In genomic region chr7:17056601-17057523, GRCm38 (mm10) we compare ENCODE assay signal across 9 mouse cellular contexts. TPM values are rescaled to one million over a fixed set of nuclear protein-coding genes. Genes with fewer than 3 reads are reported as not detected.
DNase-seq lines count a peak whose midpoint lies in the region; ATAC-seq and TF ChIP-seq lines count a peak whose summit lies in the region.
"Had no signal": no experiment of that assay in that cellular context is flagged by ENCODE, and none has a peak within 500 bp of the region (broad histone marks: within the 10 kb centered on the region; RNA-seq: fewer than 3 reads in every experiment).

No protein-coding gene starts in this region.

- ATAC-seq in forebrain, embryonic 15.5 days (replicated peaks) = peak; percentile 9
- peak; percentile 34 for ATAC-seq in intestine, embryonic 15.5 days

- no peak for DNase-seq in kidney, adult 2 months
- no peak for DNase-seq in kidney, adult 9 months
- peak; percentile 50 to 60 for DNase-seq in lung, adult 18-20 months
- peak; percentile 46 for DNase-seq in retina, embryonic 14.5 days (ENCODE audit: low spot score)
- no peak for DNase-seq in testis, postnatal 10 days (ENCODE audit: low spot score)

- H3K9ac ChIP-seq in forebrain, embryonic 15.5 days (replicated peaks) = peak overlapping the region; percentile 44
- peak overlapping the region; percentile 54 for H3K9ac ChIP-seq in intestine, embryonic 15.5 days

- H3K27ac ChIP-seq in kidney, adult 2 months (ENCODE audit: insufficient read depth, low read depth, low read length) = peak overlapping the region; percentile 94
- H3K27ac ChIP-seq in bone marrow, adult 2 months (ENCODE audit: control insufficient read depth, insufficient read depth, low read depth, low read length, poor library complexity) = peak overlapping the region; percentile 30
- peak overlapping the region; percentile 75 for H3K27ac ChIP-seq in forebrain, embryonic 15.5 days (replicated peaks)
- peak overlapping the region; percentile 99 for H3K27ac ChIP-seq in intestine, embryonic 15.5 days

- H3K4me1 ChIP-seq in kidney, adult 2 months (ENCODE audit: control insufficient read depth, insufficient read depth, low read length) = peaks cover 35% of the 10 kb centered on the region
- peaks cover 4% of the 10 kb centered on the region for H3K4me1 ChIP-seq in bone marrow, adult 2 months (ENCODE audit: control insufficient read depth, insufficient read depth, low read length)
- peaks cover 54% of the 10 kb centered on the region for H3K4me1 ChIP-seq in forebrain, embryonic 15.5 days
- H3K4me1 ChIP-seq in intestine, embryonic 15.5 days (replicated peaks) = peaks cover 30% of the 10 kb centered on the region

- H3K4me3 ChIP-seq in kidney, adult 2 months (ENCODE audit: insufficient read depth, low read depth, low read length) = peak overlapping the region; percentile 79
- no peak overlapping the region for H3K4me3 ChIP-seq in bone marrow, adult 2 months (replicated peaks; ENCODE audit: control insufficient read depth, low read depth, low read length)
- peak overlapping the region; percentile 53 for H3K4me3 ChIP-seq in forebrain, embryonic 15.5 days
- H3K4me3 ChIP-seq in intestine, embryonic 15.5 days (replicated peaks) = peak overlapping the region; percentile 51
- H3K4me3 ChIP-seq: myocyte had no signal

- TF ChIP-seq CTCF in kidney, adult 2 months (conservative IDR thresholded peaks at IDR 0.05; ENCODE audit: insufficient read depth, insufficient read length, low read depth, low read length) = no peak
- no peak for TF ChIP-seq CTCF in bone marrow, adult 2 months (IDR thresholded peaks at IDR 0.05; ENCODE audit: control insufficient read depth, insufficient read depth, low read length)

- WGBS in kidney, adult 2 months = 38% methylated on average over 14 of the region's 14 CpGs
- WGBS in bone marrow, adult 2 months = 27% methylated on average over 14 of the region's 14 CpGs
- 30% methylated on average over 14 of the region's 14 CpGs for WGBS in forebrain, embryonic 15.5 days
- 18% methylated on average over 14 of the region's 14 CpGs for WGBS in intestine, embryonic 15.5 days

- peak overlapping the region; percentile 76 for H3K4me2 ChIP-seq in forebrain, embryonic 15.5 days (replicated peaks)
- H3K4me2 ChIP-seq in intestine, embryonic 15.5 days (replicated peaks) = peak overlapping the region; percentile 72

- no peaks in the 10 kb centered on the region for H3K27me3 ChIP-seq in kidney, adult 2 months (replicated peaks; ENCODE audit: control insufficient read depth, insufficient read depth, low read length)
- H3K27me3 ChIP-seq in forebrain, embryonic 15.5 days = no peaks in the 10 kb centered on the region
- no peaks in the 10 kb centered on the region for H3K27me3 ChIP-seq in intestine, embryonic 15.5 days (replicated peaks)

- no peaks in the 10 kb centered on the region for H3K36me3 ChIP-seq in kidney, adult 2 months (ENCODE audit: control insufficient read depth, insufficient read depth, low read length)
- no peaks in the 10 kb centered on the region for H3K36me3 ChIP-seq in forebrain, embryonic 15.5 days
- H3K36me3 ChIP-seq in intestine, embryonic 15.5 days = peaks cover 12% of the 10 kb centered on the region

- no peak for TF ChIP-seq POLR2A in kidney, adult 2 months (IDR thresholded peaks at IDR 0.05; ENCODE audit: low read depth, low read length)
- TF ChIP-seq POLR2A in bone marrow, adult 2 months (IDR thresholded peaks at IDR 0.05; ENCODE audit: borderline replicate concordance, control insufficient read depth, low read depth, low read length) = no peak

- no peaks in the 10 kb centered on the region for H3K9me3 ChIP-seq in forebrain, embryonic 15.5 days
- H3K9me3 ChIP-seq in intestine, embryonic 15.5 days = no peaks in the 10 kb centered on the region

RNA-seq across cellular contexts. Expression of gene Hif3a, which starts 5.4 kb away (rescaled TPM):
- polyA plus RNA-seq in kidney, adult 2 months (2012; rRNA removed) = 0.92 and 0.95 TPM in 2 replicates
- 1.8 and 3.3 TPM in 2 replicates for polyA plus RNA-seq in bone marrow, adult 2 months (2011; ENCODE audit: insufficient read depth, insufficient read length, low replicate concordance, missing spikeins)
- 4.3 and 4.9 TPM in 2 replicates for polyA plus RNA-seq in forebrain, embryonic 15.5 days (2015; fragmentation: Nextera tagmentation; extraction: Ambion mirVana)
- polyA plus RNA-seq in intestine, embryonic 15.5 days (2015; fragmentation: Nextera tagmentation; extraction: Ambion mirVana) = 66.7 and 71.4 TPM in 2 replicates

RNA-seq across cellular contexts. Expression of gene Psg16, which starts 17.0 kb away (rescaled TPM):
- 0.05 TPM in 1 of 2 replicates, not detected in the other for polyA plus RNA-seq in kidney, adult 2 months (2012; rRNA removed)
- 1.1 and 1.6 TPM in 2 replicates for polyA plus RNA-seq in bone marrow, adult 2 months (2011; ENCODE audit: insufficient read depth, insufficient read length, low replicate concordance, missing spikeins)
- polyA plus RNA-seq in forebrain, embryonic 15.5 days (2015; fragmentation: Nextera tagmentation; extraction: Ambion mirVana) = 1.7 and 2.7 TPM in 2 replicates
- polyA plus RNA-seq in intestine, embryonic 15.5 days (2015; fragmentation: Nextera tagmentation; extraction: Ambion mirVana) = 0.40 and 0.42 TPM in 2 replicates
- polyA plus RNA-seq: myocyte had no signal

RNA-seq across cellular contexts. Expression of gene Ppp5c, which starts 29.1 kb away (rescaled TPM):
- polyA plus RNA-seq in kidney, adult 2 months (2012; rRNA removed) = 199 and 226 TPM in 2 replicates
- 30.6 and 70.5 TPM in 2 replicates for polyA plus RNA-seq in bone marrow, adult 2 months (2011; ENCODE audit: insufficient read depth, insufficient read length, low replicate concordance, missing spikeins)
- 103 and 111 TPM in 2 replicates for polyA plus RNA-seq in forebrain, embryonic 15.5 days (2015; fragmentation: Nextera tagmentation; extraction: Ambion mirVana)
- polyA plus RNA-seq in intestine, embryonic 15.5 days (2015; fragmentation: Nextera tagmentation; extraction: Ambion mirVana) = 81.5 and 89.5 TPM in 2 replicates

Comparison
In these comparisons a context has a peak if more than half of its experiments do, and no peak if none do; other contexts are left out.
1. DNase-seq: peak in lung, adult 18-20 months (2 of 2) and retina, embryonic 14.5 days (single experiment); none in kidney, adult 2 months (single experiment), kidney, adult 9 months (single experiment) and testis, postnatal 10 days (single experiment).
2. H3K27ac ChIP-seq: peak in every context shown above with its lines; median percentile 99 in intestine, embryonic 15.5 days; 94 in kidney, adult 2 months; 75 in forebrain, embryonic 15.5 days; 30 in bone marrow, adult 2 months.
3. RNA of gene Hif3a, which starts 5.4 kb away (polyA plus RNA-seq): 66.7 to 71.4 TPM in intestine, embryonic 15.5 days; 4.3 to 4.9 TPM in forebrain, embryonic 15.5 days, 1.8 to 3.3 TPM in bone marrow, adult 2 months and 0.92 to 0.95 TPM in kidney, adult 2 months; every median in the first group is over 10 times any median in the second.